Mouse (Mus musculus) liver, adult 2 months (tissue): ENCODE data around the gene Fgfr2. TPM values are rescaled to one million over a fixed set of nuclear protein-coding genes. Genes with fewer than 3 reads are reported as not detected.

ENCODE experiments used
- DNase-seq: peaks from one replicate; pipeline ENCODE4 v3.0.0-alpha.2; 2011; ENCODE audit warnings: low read depth, low spot score; ENCODE audit errors: extremely low read depth
- H3K27ac ChIP-seq: fragments of 200-500 bp; replicated peaks from 2 replicates; pipeline ENCODE4 v1.5.1; 2012; ENCODE audit warnings: low read depth, mild to moderate bottlenecking, control low read depth, inconsistent platforms, low read length; ENCODE audit not compliant: insufficient read depth
- H3K27me3 ChIP-seq: fragments of 200-500 bp; 2 replicates; pipeline ENCODE4 v1.6.1; 2012; ENCODE audit warnings: mild to moderate bottlenecking, moderate library complexity, low read length, inconsistent platforms; ENCODE audit not compliant: control insufficient read depth, insufficient read depth
- H3K36me3 ChIP-seq: fragments of 200-500 bp; 2 replicates; pipeline ENCODE4 v1.6.1; 2012; ENCODE audit warnings: low read length, inconsistent platforms; ENCODE audit not compliant: control insufficient read depth, insufficient read depth
- H3K4me1 ChIP-seq: fragments of 200-500 bp; 2 replicates; pipeline ENCODE4 v1.6.1; 2011; ENCODE audit warnings: low read length; ENCODE audit not compliant: control insufficient read depth, insufficient read depth
- H3K4me3 ChIP-seq: fragments of 200-500 bp; 2 replicates; pipeline ENCODE4 v1.5.1; 2011; ENCODE audit warnings: low read depth, mild to moderate bottlenecking, control low read depth, low read length, moderate library complexity; ENCODE audit not compliant: insufficient read depth
- H3K79me2 ChIP-seq: fragments of 200-500 bp; 2 replicates; pipeline ENCODE4 v1.6.1; 2012; ENCODE audit warnings: inconsistent platforms, mild to moderate bottlenecking, low read length, moderate library complexity; ENCODE audit not compliant: control insufficient read depth, insufficient read depth
- H3K9ac ChIP-seq: fragments of 200-500 bp; 2 replicates; pipeline ENCODE4 v1.6.1; 2012; ENCODE audit warnings: low read depth, mild to moderate bottlenecking, control low read depth, inconsistent platforms, low read length
- CTCF ChIP-seq: fragments of 200-500 bp; IDR thresholded peaks from 2 replicates; pipeline ENCODE4 v1.5.1; 2011; ENCODE audit warnings: low read depth, low read length, control low read depth
- POLR2A ChIP-seq: fragments of 200-500 bp; IDR thresholded peaks from 2 replicates; pipeline ENCODE4 v1.6.1; 2011; ENCODE audit warnings: low read length, control low read depth; ENCODE audit not compliant: insufficient read depth; ENCODE audit errors: extremely low read depth
- WGBS: fragments of 180-500 bp; shearing (Covaris S2); methylation state at CpG from one replicate; pipeline ENCODE4 v1.1.7; 2018; 5-methylcytosine and 5-hydroxymethylcytosine counted together
- polyA plus RNA-seq: library from polyadenylated mRNA; depleted of rRNA; stranded (reverse); fragments of >200 nt; gene quantifications from 2 replicates; pipeline ENCODE4 v1.2.3, GENCODE M21; 2012
- total RNA-seq: library from RNA; depleted of rRNA; stranded (reverse); fragments of >200 nt; gene quantifications from 2 replicates; pipeline ENCODE4 v1.2.3, GENCODE M21; 2014

The Fgfr2 gene
- total and polyA plus RNA-seq, 2 experiments: 16.7 to 35.2 TPM

DNA sequence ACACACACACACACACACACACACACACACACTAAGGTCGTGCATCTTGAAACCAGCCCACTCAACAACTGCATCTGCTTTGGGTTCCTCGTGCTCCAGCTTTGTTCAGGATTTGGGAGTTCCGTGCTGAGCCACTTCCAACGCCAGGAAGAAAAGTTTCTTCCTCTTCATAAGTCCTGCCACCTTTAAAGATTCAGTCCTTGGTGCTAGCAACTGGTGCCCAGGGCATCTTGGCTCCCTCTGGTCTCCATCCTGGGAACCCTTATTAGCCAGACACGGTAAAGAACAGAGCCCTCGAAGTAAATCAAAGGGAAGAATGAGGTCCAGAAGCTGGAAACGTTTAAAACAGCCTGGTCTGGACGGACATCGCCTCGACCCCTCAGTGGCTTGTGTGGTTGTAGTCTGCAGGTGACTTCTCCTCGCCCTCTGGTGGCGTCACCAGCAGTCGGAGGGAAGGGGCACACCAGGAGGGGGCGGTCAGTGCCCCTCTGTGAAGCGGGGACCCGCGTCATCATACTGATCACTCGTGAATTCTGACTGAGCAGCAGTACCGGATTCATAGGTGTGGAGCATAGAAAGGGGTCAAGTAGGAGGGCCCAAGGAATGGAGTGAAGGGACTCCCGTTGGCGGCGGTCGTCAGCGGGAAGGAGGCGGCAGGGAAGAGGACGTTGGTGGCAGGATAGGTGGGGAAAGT, 526.4 kb downstream of the Fgfr2 start:
- DNase-seq: no peak
- 12% methylated on average over 26 of the region's 26 CpGs for WGBS

DNA sequence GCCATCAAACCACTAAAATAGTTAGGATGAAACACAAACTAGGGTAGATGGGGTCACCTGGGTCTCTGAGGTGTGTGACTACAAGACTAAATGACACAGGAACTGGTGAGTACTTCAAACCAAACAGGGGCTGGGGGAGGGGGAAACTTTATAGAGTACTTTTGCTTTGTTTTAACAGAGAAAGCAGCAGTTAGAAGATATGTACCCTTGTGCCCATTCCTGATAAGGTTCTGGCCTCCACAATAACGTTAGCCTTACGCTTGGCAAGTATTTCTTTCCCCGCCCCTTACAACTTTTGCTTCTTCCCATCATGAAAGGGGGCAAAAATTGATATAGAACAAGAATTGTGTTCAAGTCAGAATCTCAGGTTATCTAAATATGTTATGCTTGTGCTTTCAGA, 527.4 kb downstream of the Fgfr2 start:
- no peaks in the 10 kb centered on the region for H3K36me3 ChIP-seq
- WGBS: 75% methylated on average over 3 of the region's 3 CpGs
- no peak for DNase-seq
- no peaks in the 10 kb centered on the region for H3K4me1 ChIP-seq
- TF ChIP-seq POLR2A (no peak), CTCF (no peak)
- H3K27me3 ChIP-seq: peaks cover 20% of the 10 kb centered on the region
- H3K79me2 ChIP-seq: no peaks in the 10 kb centered on the region
- H3K27ac ChIP-seq: no peak overlapping the region
- no peak overlapping the region for H3K4me3 ChIP-seq
- H3K9ac ChIP-seq: no peak overlapping the region

More for the DNA sequence above, 526.4 kb downstream of the Fgfr2 start:
- H3K27ac ChIP-seq: no peak overlapping the region
- TF ChIP-seq CTCF (0 out of 2 replicates have a peak, but pooled peaks have one; percentile 15), POLR2A (no peak)
- peak overlapping the region; percentile 50; the same call in 1 of the 2 replicates for H3K4me3 ChIP-seq
- H3K36me3 ChIP-seq: no peaks in the 10 kb centered on the region
- H3K4me1 ChIP-seq: no peaks in the 10 kb centered on the region
- H3K27me3 ChIP-seq: peaks cover 20% of the 10 kb centered on the region
- no peak overlapping the region for H3K9ac ChIP-seq
- no peaks in the 10 kb centered on the region for H3K79me2 ChIP-seq

DNA sequence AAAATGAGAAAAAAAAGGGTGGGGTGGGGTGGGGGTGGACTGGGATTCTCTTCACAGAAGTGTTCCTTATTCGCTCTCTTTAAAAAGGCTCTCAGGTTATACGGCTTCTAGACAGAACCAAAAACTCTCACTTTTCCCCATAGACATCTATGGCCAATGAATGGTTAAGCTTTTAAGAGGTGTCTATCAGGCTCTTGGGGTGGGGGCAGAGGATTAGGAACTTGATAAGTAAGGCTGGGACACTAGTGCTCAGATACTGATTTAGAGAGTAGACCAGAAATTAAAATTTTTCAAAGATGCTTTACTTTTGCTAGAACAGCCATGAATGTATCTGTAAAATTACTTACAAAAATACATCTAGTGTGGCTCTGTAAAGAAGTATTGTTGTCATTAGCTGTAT, 528.8 kb downstream of the Fgfr2 start:
- H3K27ac ChIP-seq: no peak overlapping the region
- no peaks in the 10 kb centered on the region for H3K36me3 ChIP-seq
- WGBS: 98% methylated on average over 2 of the region's 2 CpGs
- DNase-seq: no peak
- TF ChIP-seq CTCF (no peak), POLR2A (no peak)
- H3K4me1 ChIP-seq: no peaks in the 10 kb centered on the region
- H3K4me3 ChIP-seq: no peak overlapping the region
- no peak overlapping the region for H3K9ac ChIP-seq
- peaks cover 14% of the 10 kb centered on the region for H3K27me3 ChIP-seq
- H3K79me2 ChIP-seq: no peaks in the 10 kb centered on the region

DNA sequence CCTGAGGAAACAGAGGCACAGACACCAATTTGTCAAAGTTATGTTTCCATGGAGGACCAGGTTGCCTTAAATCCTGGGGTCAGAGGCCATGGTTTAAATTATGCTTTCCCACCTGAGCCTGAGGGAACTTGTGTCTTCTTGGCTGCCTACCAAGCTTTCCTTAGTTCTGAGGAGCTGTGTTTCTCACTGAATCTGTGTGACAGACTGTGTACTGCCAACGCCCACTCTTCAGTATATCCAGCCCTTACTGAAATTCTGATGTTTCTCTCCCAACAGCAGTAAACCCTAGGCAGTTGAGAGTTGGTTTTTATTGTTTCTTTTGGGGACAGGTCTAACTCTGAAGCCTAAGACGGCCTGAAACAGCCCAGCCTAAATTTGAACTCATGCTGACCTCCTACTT, 529.4 kb downstream of the Fgfr2 start:
- no peaks in the 10 kb centered on the region for H3K4me1 ChIP-seq
- no peak overlapping the region for H3K9ac ChIP-seq
- H3K79me2 ChIP-seq: no peaks in the 10 kb centered on the region
- WGBS: 79% methylated on average over 2 of the region's 2 CpGs
- H3K27ac ChIP-seq: no peak overlapping the region
- H3K36me3 ChIP-seq: no peaks in the 10 kb centered on the region
- H3K27me3 ChIP-seq: peaks cover 10% of the 10 kb centered on the region
- no peak for DNase-seq
- TF ChIP-seq CTCF: no peak
- TF ChIP-seq POLR2A: no peak
- H3K4me3 ChIP-seq: no peak overlapping the region

DNA sequence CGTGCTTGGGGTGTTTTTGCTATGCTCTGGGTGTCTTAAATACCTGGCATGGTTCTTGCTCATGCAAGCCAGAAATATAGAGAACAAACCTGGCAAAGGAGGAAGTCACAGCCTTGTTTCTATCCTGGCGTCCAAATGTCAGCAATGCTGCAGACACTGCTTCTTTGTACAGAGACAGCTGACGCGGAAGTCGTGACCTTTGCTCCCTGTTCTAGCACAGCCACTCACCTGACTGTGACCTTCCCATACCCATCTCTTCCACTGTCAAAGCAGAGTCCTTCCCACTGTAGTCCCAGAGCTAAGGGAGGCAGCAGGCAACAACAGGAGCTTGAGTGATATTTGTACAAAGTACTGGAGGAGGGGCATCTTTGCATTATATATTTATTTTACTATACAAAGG, 533.5 kb downstream of the Fgfr2 start:
- no peak for TF ChIP-seq CTCF
- TF ChIP-seq POLR2A: no peak
- Histone ChIP-seq H3K36me3 (no peaks in the 10 kb centered on the region), H3K27ac (no peak overlapping the region), H3K4me1 (no peaks in the 10 kb centered on the region), H3K4me3 (no peak overlapping the region), H3K9ac (no peak overlapping the region), H3K79me2 (no peaks in the 10 kb centered on the region), H3K27me3 (no peaks in the 10 kb centered on the region; the same call in 1 of the 2 replicates)
- peak; percentile 84 for DNase-seq
- 20% methylated on average over 5 of the region's 5 CpGs for WGBS

DNA sequence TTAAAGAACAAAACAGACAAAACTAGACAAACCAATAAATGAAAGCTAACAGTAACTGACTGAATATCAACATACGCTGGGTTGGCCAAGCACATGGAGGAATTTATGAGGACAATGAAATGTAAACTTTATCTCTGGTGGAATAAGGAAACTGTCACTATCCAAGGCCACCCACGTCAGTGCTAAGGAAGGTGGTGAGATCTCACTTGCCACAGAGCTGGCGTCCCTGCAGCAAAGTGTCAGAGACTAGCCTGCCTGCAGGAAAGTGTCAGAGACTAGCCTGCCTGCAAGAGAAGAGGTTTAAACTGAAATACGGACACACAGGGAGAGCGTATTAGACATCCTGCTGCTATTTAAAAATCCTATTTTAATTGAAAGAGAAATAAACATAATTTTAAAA, 536.0 kb downstream of the Fgfr2 start:
- no peak for TF ChIP-seq CTCF
- no peak for TF ChIP-seq POLR2A
- Histone ChIP-seq H3K27ac (no peak overlapping the region), H3K27me3 (no peaks in the 10 kb centered on the region; the same call in 1 of the 2 replicates), H3K4me1 (no peaks in the 10 kb centered on the region), H3K4me3 (no peak overlapping the region), H3K9ac (no peak overlapping the region), H3K79me2 (no peaks in the 10 kb centered on the region), H3K36me3 (no peaks in the 10 kb centered on the region)
- DNase-seq: no peak
- WGBS: 85% methylated on average over 5 of the region's 5 CpGs
